Mouse (Mus musculus) kidney, postnatal 0 days (tissue): ENCODE data around the gene Enthd1. TPM values are rescaled to one million over a fixed set of nuclear protein-coding genes. Genes with fewer than 3 reads are reported as not detected.

Source experiments
- ATAC-seq: fragments of 200-750 bp; cut with Nextera tagmentation; replicated peaks from 2 replicates; pipeline ENCODE4 v1.8.0; 2017; ENCODE audit warnings: low read depth, moderate number of reproducible peaks, moderate TSS enrichment, moderate library complexity; ENCODE audit not compliant: low FRiP score
- DNase-seq: peaks from one replicate; pipeline ENCODE4 v3.0.0-alpha.2; 2016; ENCODE audit warnings: low spot score
- H3K27ac ChIP-seq: fragments of 300-500 bp; sonication (generic); 2 replicates; pipeline ENCODE4 v1.5.1; 2014; ENCODE audit warnings: mild to moderate bottlenecking
- H3K27me3 ChIP-seq: fragments of 300-500 bp; sonication (generic); 2 replicates; pipeline ENCODE4 v1.6.1; 2014; ENCODE audit warnings: low read length, mixed read lengths; ENCODE audit not compliant: insufficient read depth
- H3K36me3 ChIP-seq: fragments of 300-500 bp; sonication (generic); 2 replicates; pipeline ENCODE4 v1.6.1; 2014; ENCODE audit warnings: low read length, mixed read lengths; ENCODE audit not compliant: insufficient read depth
- H3K4me1 ChIP-seq: fragments of 300-500 bp; sonication (generic); replicated peaks from 2 replicates; pipeline ENCODE4 v1.6.1; 2014; ENCODE audit warnings: antibody characterized with exemption, low read length, mixed read lengths; ENCODE audit not compliant: insufficient read depth
- H3K4me2 ChIP-seq: fragments of 300-500 bp; sonication (generic); 2 replicates; pipeline ENCODE4 v1.6.1; 2014; ENCODE audit warnings: mild to moderate bottlenecking, low read length, moderate library complexity, mixed read lengths
- H3K4me3 ChIP-seq: fragments of 300-500 bp; sonication (generic); replicated peaks from 2 replicates; pipeline ENCODE4 v1.5.1; 2014; ENCODE audit warnings: low read depth, low read length
- H3K9ac ChIP-seq: fragments of 300-500 bp; sonication (generic); 2 replicates; pipeline ENCODE4 v1.6.1; 2014; ENCODE audit warnings: low read depth, low read length
- H3K9me3 ChIP-seq: fragments of 300-500 bp; sonication (generic); replicated peaks from 2 replicates; pipeline ENCODE4 v1.6.1; 2016; ENCODE audit warnings: low read length, inconsistent platforms, mixed read lengths
- CTCF ChIP-seq: IDR thresholded peaks from 2 replicates; pipeline ENCODE4 v1.5.1; 2016; ENCODE audit warnings: antibody characterized with exemption, low read depth, mild to moderate bottlenecking, moderate library complexity
- WGBS: fragments of 180-500 bp; shearing (Covaris S2); extraction: QIAGEN DNeasy Blood & Tissue Kit; methylation state at CpG from one replicate; pipeline ENCODE4 v1.1.7; 2014; 5-methylcytosine and 5-hydroxymethylcytosine counted together
- polyA plus RNA-seq: library from polyadenylated mRNA; unstranded; fragments of >200 nt; fragmentation: Nextera tagmentation; extraction: Ambion mirVana; gene quantifications from 2 replicates; pipeline ENCODE4 v1.2.1, GENCODE M21; 2015

Gene Enthd1
- polyA plus RNA-seq, 1 experiment from 2014 or later, result not detected

- Histone ChIP-seq H3K4me1 (no peaks in the 10 kb centered on the region; the same call in 1 of the 2 replicates), H3K4me2 (no peak overlapping the region), H3K27me3 (no peaks in the 10 kb centered on the region), H3K36me3 (no peaks in the 10 kb centered on the region), H3K9me3 (no peaks in the 10 kb centered on the region), H3K27ac (peak overlapping the region; percentile 52), H3K4me3 (no peak overlapping the region), H3K9ac (no peak overlapping the region)
- ATAC-seq (no peak), DNase-seq (no peak)
- TF ChIP-seq CTCF, result no peak
- WGBS, result 79% methylated on average over 9 of the region's 9 CpGs
Observed at GRCm38 (mm10) chr15:80437996-80438395, 127.0 kb downstream of the Enthd1 start.

DNA sequence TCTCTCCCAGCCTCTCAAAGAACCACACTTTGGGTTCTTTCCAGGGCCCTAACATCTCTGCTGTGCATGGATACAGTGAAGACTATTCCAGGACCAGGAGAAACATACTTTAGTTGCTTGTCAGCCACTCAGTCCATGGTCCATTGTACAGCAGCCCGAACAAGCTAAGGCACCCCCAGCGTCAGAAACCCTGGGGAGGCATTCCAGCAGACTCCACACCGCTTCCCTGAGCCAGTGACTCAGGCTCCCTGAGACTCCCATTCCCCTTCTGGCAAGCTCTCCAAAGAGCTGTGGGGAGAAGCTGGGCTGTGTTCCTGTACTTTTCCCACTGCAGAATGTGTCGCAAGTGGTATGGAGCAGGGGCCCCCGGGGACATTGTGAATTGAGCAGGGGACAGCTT, 128.0 kb downstream of the Enthd1 start:
- no peak for DNase-seq
- H3K4me1 ChIP-seq, result no peaks in the 10 kb centered on the region; the same call in 1 of the 2 replicates
- H3K4me2 ChIP-seq, result no peak overlapping the region
- H3K36me3 ChIP-seq, result no peaks in the 10 kb centered on the region
- no peaks in the 10 kb centered on the region for H3K9me3 ChIP-seq
- no peak overlapping the region for H3K4me3 ChIP-seq
- no peak overlapping the region for H3K9ac ChIP-seq
- no peak overlapping the region for H3K27ac ChIP-seq
- 70% methylated on average over 5 of the region's 5 CpGs for WGBS
- no peak for TF ChIP-seq CTCF
- no peaks in the 10 kb centered on the region for H3K27me3 ChIP-seq
- ATAC-seq, result no peak

DNA sequence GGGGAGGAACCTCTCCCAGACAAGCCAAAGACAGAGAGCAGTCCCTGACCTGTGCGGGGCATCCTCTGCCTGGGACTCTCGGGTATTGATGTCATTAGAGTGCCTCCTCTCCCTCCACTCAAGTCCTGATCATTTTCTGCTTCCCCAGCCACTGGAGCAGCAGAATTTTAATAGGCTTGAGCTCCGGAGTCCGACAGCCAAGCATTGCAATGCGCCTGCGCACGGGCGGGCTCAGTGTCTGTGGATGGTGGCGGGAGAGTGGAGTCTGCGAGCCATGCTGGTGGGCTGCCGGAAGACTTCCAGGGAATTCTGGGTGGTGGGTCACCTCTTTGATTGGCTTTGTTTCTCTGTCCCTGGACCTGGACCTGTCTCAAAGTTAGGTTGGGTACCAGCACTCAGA, 134.6 kb downstream of the Enthd1 start:
- no peak for ATAC-seq
- Histone ChIP-seq H3K27me3 (no peaks in the 10 kb centered on the region), H3K9ac (no peak overlapping the region), H3K27ac (no peak overlapping the region), H3K4me3 (no peak overlapping the region), H3K36me3 (no peaks in the 10 kb centered on the region), H3K9me3 (no peaks in the 10 kb centered on the region), H3K4me2 (no peak overlapping the region), H3K4me1 (no peaks in the 10 kb centered on the region)
- no peak for TF ChIP-seq CTCF
- DNase-seq, result no peak
- 71% methylated on average over 11 of the region's 11 CpGs for WGBS

DNA sequence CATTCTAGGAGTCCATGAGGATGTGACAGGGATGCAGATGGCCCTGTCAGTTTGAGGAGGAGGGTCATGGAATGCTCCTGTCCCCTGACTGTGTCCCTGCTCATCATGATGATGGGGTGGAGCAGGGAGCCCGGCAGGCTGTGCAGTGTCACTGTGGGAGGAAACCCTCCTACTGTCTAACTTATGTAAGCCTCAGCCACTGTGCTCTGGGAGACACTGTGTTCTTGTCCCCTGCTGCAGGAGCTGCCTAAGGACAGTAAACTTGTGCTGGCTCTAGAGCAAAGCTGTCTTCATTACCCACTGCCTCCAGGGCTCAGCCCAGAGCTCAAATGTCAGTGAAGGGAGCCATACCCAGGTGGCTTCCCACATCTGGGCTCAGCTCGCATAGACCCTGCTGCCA, 146.8 kb downstream of the Enthd1 start:
- Histone ChIP-seq H3K4me3 (no peak overlapping the region), H3K9ac (no peak overlapping the region), H3K4me2 (no peak overlapping the region), H3K9me3 (no peaks in the 10 kb centered on the region), H3K27me3 (no peaks in the 10 kb centered on the region), H3K27ac (no peak overlapping the region), H3K4me1 (0 out of 2 replicates have a peak, but pooled peaks cover 10% of the 10 kb centered on the region), H3K36me3 (no peaks in the 10 kb centered on the region)
- no peak for TF ChIP-seq CTCF
- 48% methylated on average over 2 of the region's 2 CpGs for WGBS
- no peak for DNase-seq
- no peak for ATAC-seq

DNA sequence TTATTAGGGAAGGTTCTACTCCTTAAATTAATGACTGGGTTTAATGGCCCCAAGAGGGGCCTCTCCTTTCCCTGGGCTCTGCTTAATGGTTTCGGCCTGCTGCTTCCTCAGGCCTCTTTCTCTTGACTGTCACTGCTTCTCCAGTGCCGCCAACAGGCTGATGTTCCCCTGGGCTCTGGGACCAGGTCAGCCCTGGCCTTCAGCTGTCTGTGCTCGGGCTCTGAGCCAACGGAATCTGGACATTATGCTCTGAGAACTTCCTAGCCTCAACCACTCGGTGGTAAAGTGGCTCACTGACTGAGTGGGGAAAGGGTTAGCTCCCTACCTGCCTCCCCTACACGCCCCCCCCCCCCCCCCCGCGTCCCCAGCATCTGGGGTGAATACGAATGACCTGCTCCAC, 147.9 kb downstream of the Enthd1 start:
- Histone ChIP-seq H3K9ac (no peak overlapping the region), H3K4me2 (no peak overlapping the region), H3K4me3 (no peak overlapping the region), H3K9me3 (no peaks in the 10 kb centered on the region), H3K4me1 (0 out of 2 replicates have a peak, but pooled peaks cover 10% of the 10 kb centered on the region), H3K36me3 (no peaks in the 10 kb centered on the region), H3K27me3 (no peaks in the 10 kb centered on the region), H3K27ac (no peak overlapping the region)
- WGBS, result 42% methylated on average over 9 of the region's 9 CpGs
- no peak for ATAC-seq
- no peak for TF ChIP-seq CTCF
- peak; percentile 25 for DNase-seq

GRCm38 (mm10) chr15:80415132-80415531, 149.8 kb downstream of the Enthd1 start:
- no peaks in the 10 kb centered on the region for H3K36me3 ChIP-seq
- H3K9ac ChIP-seq, result no peak overlapping the region
- no peak for TF ChIP-seq CTCF
- DNase-seq, result no peak
- 80% methylated on average over 4 of the region's 4 CpGs for WGBS
- ATAC-seq, result no peak
- H3K9me3 ChIP-seq, result no peaks in the 10 kb centered on the region
- no peak overlapping the region for H3K4me3 ChIP-seq
- 0 out of 2 replicates have a peak, but pooled peaks cover 10% of the 10 kb centered on the region for H3K4me1 ChIP-seq
- H3K27ac ChIP-seq, result no peak overlapping the region
- no peaks in the 10 kb centered on the region for H3K27me3 ChIP-seq
- H3K4me2 ChIP-seq, result no peak overlapping the region
